Mouse (Mus musculus): ENCODE results near the gene Crtc3. TPM values are rescaled to one million over a fixed set of nuclear protein-coding genes. Genes with fewer than 3 reads are reported as not detected.

The Crtc3 gene
- polyA plus RNA-seq, 1 experiment from 2014 or later = 12.7 TPM

- no peak overlapping the region for H3K4me3 ChIP-seq (ENCODE audit: low read depth, low read length)
- no peaks in the 10 kb centered on the region for H3K9me3 ChIP-seq (replicated peaks; ENCODE audit: control insufficient read depth, low read length, poor library complexity, severe bottlenecking)
- ATAC-seq = no peak
- 81% methylated on average over 11 of the region's 11 CpGs for WGBS
- H3K27me3 ChIP-seq (ENCODE audit: control insufficient read depth, insufficient read depth, low read depth, low read length) = no peaks in the 10 kb centered on the region
- H3K36me3 ChIP-seq (ENCODE audit: control insufficient read depth, insufficient read depth, low read length) = no peaks in the 10 kb centered on the region
- H3K27ac ChIP-seq (ENCODE audit: low read length) = no peak overlapping the region
- H3K9ac ChIP-seq (ENCODE audit: low read depth, low read length) = no peak overlapping the region
- H3K4me2 ChIP-seq (ENCODE audit: low read length) = no peak overlapping the region
- no peaks in the 10 kb centered on the region; the same call in 1 of the 2 replicates for H3K4me1 ChIP-seq (ENCODE audit: control insufficient read depth, insufficient read depth, low read length)
Measured at GRCm38 (mm10) chr7:80667190-80667589, 21.5 kb downstream of the Crtc3 start.

- Histone ChIP-seq H3K36me3 (ENCODE audit: control insufficient read depth, insufficient read depth, low read length) (no peaks in the 10 kb centered on the region), H3K4me3 (ENCODE audit: low read depth, low read length) (no peak overlapping the region), H3K9me3 (replicated peaks; ENCODE audit: control insufficient read depth, low read length, poor library complexity, severe bottlenecking) (no peaks in the 10 kb centered on the region), H3K4me1 (ENCODE audit: control insufficient read depth, insufficient read depth, low read length) (no peaks in the 10 kb centered on the region; the same call in 1 of the 2 replicates), H3K27me3 (ENCODE audit: control insufficient read depth, insufficient read depth, low read depth, low read length) (no peaks in the 10 kb centered on the region), H3K9ac (ENCODE audit: low read depth, low read length) (no peak overlapping the region), H3K4me2 (ENCODE audit: low read length) (no peak overlapping the region), H3K27ac (ENCODE audit: low read length) (no peak overlapping the region)
- no peak for ATAC-seq
- 80% methylated on average over 10 of the region's 10 CpGs for WGBS
Measured at GRCm38 (mm10) chr7:80666198-80666915, 22.3 kb downstream of the Crtc3 start.

- Histone ChIP-seq H3K27me3 (ENCODE audit: control insufficient read depth, insufficient read depth, low read depth, low read length) (no peaks in the 10 kb centered on the region), H3K4me1 (ENCODE audit: control insufficient read depth, insufficient read depth, low read length) (peaks cover 2% of the 10 kb centered on the region), H3K27ac (ENCODE audit: low read length) (peak overlapping the region; percentile 5; the same call in 1 of the 2 replicates), H3K9me3 (replicated peaks; ENCODE audit: control insufficient read depth, low read length, poor library complexity, severe bottlenecking) (no peaks in the 10 kb centered on the region), H3K4me3 (ENCODE audit: low read depth, low read length) (no peak overlapping the region), H3K9ac (ENCODE audit: low read depth, low read length) (no peak overlapping the region), H3K36me3 (ENCODE audit: control insufficient read depth, insufficient read depth, low read length) (no peaks in the 10 kb centered on the region), H3K4me2 (ENCODE audit: low read length) (no peak overlapping the region)
- peak; percentile 78 for ATAC-seq
- WGBS = 78% methylated on average over 4 of the region's 4 CpGs
Measured at GRCm38 (mm10) chr7:80661082-80661481, 27.6 kb downstream of the Crtc3 start.

GRCm38 (mm10) chr7:80660619-80661018, 28.1 kb downstream of the Crtc3 start:
- peak overlapping the region; percentile 61 for H3K27ac ChIP-seq (ENCODE audit: low read length)
- H3K27me3 ChIP-seq (ENCODE audit: control insufficient read depth, insufficient read depth, low read depth, low read length) = no peaks in the 10 kb centered on the region
- WGBS = 65% methylated on average over 4 of the region's 4 CpGs
- no peak overlapping the region for H3K4me3 ChIP-seq (ENCODE audit: low read depth, low read length)
- peaks cover 7% of the 10 kb centered on the region for H3K4me1 ChIP-seq (ENCODE audit: control insufficient read depth, insufficient read depth, low read length)
- H3K36me3 ChIP-seq (ENCODE audit: control insufficient read depth, insufficient read depth, low read length) = no peaks in the 10 kb centered on the region
- H3K9ac ChIP-seq (ENCODE audit: low read depth, low read length) = no peak overlapping the region
- no peak overlapping the region for H3K4me2 ChIP-seq (ENCODE audit: low read length)
- H3K9me3 ChIP-seq (replicated peaks; ENCODE audit: control insufficient read depth, low read length, poor library complexity, severe bottlenecking) = no peaks in the 10 kb centered on the region
- peak; percentile 75 for ATAC-seq

- no peaks in the 10 kb centered on the region for H3K9me3 ChIP-seq (replicated peaks; ENCODE audit: control insufficient read depth, low read length, poor library complexity, severe bottlenecking)
- no peak overlapping the region for H3K4me2 ChIP-seq (ENCODE audit: low read length)
- H3K9ac ChIP-seq (ENCODE audit: low read depth, low read length) = no peak overlapping the region
- peaks cover 20% of the 10 kb centered on the region for H3K4me1 ChIP-seq (ENCODE audit: control insufficient read depth, insufficient read depth, low read length)
- WGBS = 54% methylated on average over 8 of the region's 8 CpGs
- no peaks in the 10 kb centered on the region for H3K36me3 ChIP-seq (ENCODE audit: control insufficient read depth, insufficient read depth, low read length)
- H3K27me3 ChIP-seq (ENCODE audit: control insufficient read depth, insufficient read depth, low read depth, low read length) = no peaks in the 10 kb centered on the region
- ATAC-seq = no peak
- H3K27ac ChIP-seq (ENCODE audit: low read length) = peak overlapping the region; percentile 31; the same call in 1 of the 2 replicates
- H3K4me3 ChIP-seq (ENCODE audit: low read depth, low read length) = no peak overlapping the region
Measured at GRCm38 (mm10) chr7:80657896-80658295, 30.8 kb downstream of the Crtc3 start.

GRCm38 (mm10) chr7:80655350-80656013, 33.2 kb downstream of the Crtc3 start:
- H3K36me3 ChIP-seq (ENCODE audit: control insufficient read depth, insufficient read depth, low read length) = no peaks in the 10 kb centered on the region
- no peaks in the 10 kb centered on the region for H3K27me3 ChIP-seq (ENCODE audit: control insufficient read depth, insufficient read depth, low read depth, low read length)
- H3K9ac ChIP-seq (ENCODE audit: low read depth, low read length) = no peak overlapping the region
- H3K9me3 ChIP-seq (replicated peaks; ENCODE audit: control insufficient read depth, low read length, poor library complexity, severe bottlenecking) = no peaks in the 10 kb centered on the region
- H3K4me2 ChIP-seq (ENCODE audit: low read length) = no peak overlapping the region
- H3K4me3 ChIP-seq (ENCODE audit: low read depth, low read length) = no peak overlapping the region
- peaks cover 21% of the 10 kb centered on the region for H3K4me1 ChIP-seq (ENCODE audit: control insufficient read depth, insufficient read depth, low read length)
- WGBS = 65% methylated on average over 6 of the region's 6 CpGs
- ATAC-seq = no peak
- H3K27ac ChIP-seq (ENCODE audit: low read length) = peak overlapping the region; percentile 17

- no peaks in the 10 kb centered on the region for H3K27me3 ChIP-seq (ENCODE audit: control insufficient read depth, insufficient read depth, low read depth, low read length)
- no peaks in the 10 kb centered on the region for H3K9me3 ChIP-seq (replicated peaks; ENCODE audit: control insufficient read depth, low read length, poor library complexity, severe bottlenecking)
- H3K4me3 ChIP-seq (ENCODE audit: low read depth, low read length) = no peak overlapping the region
- no peak for ATAC-seq
- 47% methylated on average over 5 of the region's 5 CpGs for WGBS
- no peaks in the 10 kb centered on the region for H3K36me3 ChIP-seq (ENCODE audit: control insufficient read depth, insufficient read depth, low read length)
- H3K27ac ChIP-seq (ENCODE audit: low read length) = no peak overlapping the region
- H3K4me2 ChIP-seq (ENCODE audit: low read length) = no peak overlapping the region
- no peak overlapping the region for H3K9ac ChIP-seq (ENCODE audit: low read depth, low read length)
- peaks cover 21% of the 10 kb centered on the region for H3K4me1 ChIP-seq (ENCODE audit: control insufficient read depth, insufficient read depth, low read length)
Measured at GRCm38 (mm10) chr7:80654926-80655325, 33.8 kb downstream of the Crtc3 start.

- H3K9me3 ChIP-seq (replicated peaks; ENCODE audit: control insufficient read depth, low read length, poor library complexity, severe bottlenecking) = no peaks in the 10 kb centered on the region
- H3K27me3 ChIP-seq (ENCODE audit: control insufficient read depth, insufficient read depth, low read depth, low read length) = no peaks in the 10 kb centered on the region
- H3K9ac ChIP-seq (ENCODE audit: low read depth, low read length) = no peak overlapping the region
- no peak overlapping the region for H3K27ac ChIP-seq (ENCODE audit: low read length)
- no peak for ATAC-seq
- 91% methylated on average over 7 of the region's 7 CpGs for WGBS
- peaks cover 21% of the 10 kb centered on the region for H3K4me1 ChIP-seq (ENCODE audit: control insufficient read depth, insufficient read depth, low read length)
- no peaks in the 10 kb centered on the region for H3K36me3 ChIP-seq (ENCODE audit: control insufficient read depth, insufficient read depth, low read length)
- H3K4me3 ChIP-seq (ENCODE audit: low read depth, low read length) = no peak overlapping the region
- no peak overlapping the region for H3K4me2 ChIP-seq (ENCODE audit: low read length)
Measured at GRCm38 (mm10) chr7:80654393-80654792, 34.3 kb downstream of the Crtc3 start.

- no peak for ATAC-seq
- 83% methylated on average over 7 of the region's 7 CpGs for WGBS
- no peaks in the 10 kb centered on the region for H3K27me3 ChIP-seq (ENCODE audit: control insufficient read depth, insufficient read depth, low read depth, low read length)
- no peak overlapping the region for H3K9ac ChIP-seq (ENCODE audit: low read depth, low read length)
- peaks cover 21% of the 10 kb centered on the region for H3K4me1 ChIP-seq (ENCODE audit: control insufficient read depth, insufficient read depth, low read length)
- no peak overlapping the region for H3K4me3 ChIP-seq (ENCODE audit: low read depth, low read length)
- no peaks in the 10 kb centered on the region for H3K36me3 ChIP-seq (ENCODE audit: control insufficient read depth, insufficient read depth, low read length)
- H3K9me3 ChIP-seq (replicated peaks; ENCODE audit: control insufficient read depth, low read length, poor library complexity, severe bottlenecking) = no peaks in the 10 kb centered on the region
- H3K4me2 ChIP-seq (ENCODE audit: low read length) = no peak overlapping the region
- H3K27ac ChIP-seq (ENCODE audit: low read length) = no peak overlapping the region; the same call in 1 of the 2 replicates
Measured at GRCm38 (mm10) chr7:80653971-80654370, 34.7 kb downstream of the Crtc3 start.
